Mouse (Mus musculus) liver, adult 2 months (tissue): ENCODE measurements around the gene Pdxdc1.

Experiments used
- CTCF ChIP-seq: fragments of 200-500 bp; IDR thresholded peaks from 2 replicates; pipeline ENCODE4 v1.5.1; 2011; ENCODE audit warnings: low read depth, low read length, control low read depth
- POLR2A ChIP-seq: fragments of 200-500 bp; IDR thresholded peaks from 2 replicates; pipeline ENCODE4 v1.6.1; 2011; ENCODE audit warnings: low read length, control low read depth; ENCODE audit not compliant: insufficient read depth; ENCODE audit errors: extremely low read depth

GRCm38 (mm10) chr16:13845031-13845430 is 57.9 kb downstream of the Pdxdc1 start:
- TF ChIP-seq CTCF: no peak
- no peak for TF ChIP-seq POLR2A
